Mouse (Mus musculus): ENCODE data around the gene Vill. TPM values are rescaled to one million over a fixed set of nuclear protein-coding genes. Genes with fewer than 3 reads are reported as not detected.

Gene Vill
- polyA plus RNA-seq, 1 experiment from 2014 or later, result 1.9 TPM

DNA sequence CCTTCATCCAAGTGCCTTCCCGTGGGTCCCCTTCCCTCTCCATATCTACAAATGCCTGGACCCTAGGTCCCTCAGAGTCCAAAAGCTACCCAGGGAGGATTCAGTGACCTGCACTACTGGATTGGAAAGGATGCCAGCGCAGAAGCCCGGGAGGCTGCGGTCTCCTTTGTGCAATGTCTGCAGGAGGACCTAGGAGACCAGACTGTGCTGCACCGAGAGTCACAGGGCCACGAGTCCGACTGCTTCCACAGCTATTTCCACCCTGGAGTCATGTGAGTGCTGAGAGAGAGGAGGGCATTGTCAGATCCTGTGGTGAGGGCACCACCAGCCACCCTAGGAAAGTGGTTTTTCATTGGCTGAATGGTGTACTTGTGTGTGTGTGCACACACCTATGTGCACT lies 5.7 kb downstream of the Vill start:
- no peak for ATAC-seq
- no peak for DNase-seq (ENCODE audit: low read depth, low spot score)
- no peaks in the 10 kb centered on the region for H3K27me3 ChIP-seq
- POLR2A ChIA-PET, result no interaction called here
- CTCF ChIA-PET, result no interaction called here
- in situ Hi-C loops (cut with MboI; ENCODE audit: low pct_unique_long_range_greater_than_20kb), result no loop called here
- TF ChIP-seq CTCF (IDR thresholded peaks at IDR 0.05), result no peak

DNA sequence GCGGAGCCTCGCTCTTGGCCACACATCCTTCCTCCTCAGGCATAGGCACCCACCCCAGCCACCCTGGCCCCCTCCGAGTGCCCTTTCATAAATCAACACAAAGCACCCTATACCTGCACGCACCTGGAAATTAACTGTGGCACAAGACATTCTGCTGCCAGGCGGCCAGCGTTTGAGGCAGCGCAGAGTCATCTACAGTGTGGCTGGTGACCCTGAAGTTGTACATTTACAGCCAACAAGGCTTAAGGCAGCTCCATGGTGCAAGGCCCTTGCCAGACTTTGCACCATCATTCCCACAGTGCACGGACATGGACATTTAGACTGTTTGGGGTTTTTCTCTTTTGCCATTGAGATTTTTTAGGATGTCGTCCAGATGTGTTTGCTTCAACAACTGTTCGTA lies 8.1 kb downstream of the Vill start:
- TF ChIP-seq CTCF (IDR thresholded peaks at IDR 0.05), result no peak
- no peak for ATAC-seq
- CTCF ChIA-PET, result no interaction called here
- in situ Hi-C loops (cut with MboI; ENCODE audit: low pct_unique_long_range_greater_than_20kb), result no loop called here
- POLR2A ChIA-PET, result no interaction called here
- DNase-seq (ENCODE audit: low read depth, low spot score), result no peak
- no peaks in the 10 kb centered on the region for H3K27me3 ChIP-seq

DNA sequence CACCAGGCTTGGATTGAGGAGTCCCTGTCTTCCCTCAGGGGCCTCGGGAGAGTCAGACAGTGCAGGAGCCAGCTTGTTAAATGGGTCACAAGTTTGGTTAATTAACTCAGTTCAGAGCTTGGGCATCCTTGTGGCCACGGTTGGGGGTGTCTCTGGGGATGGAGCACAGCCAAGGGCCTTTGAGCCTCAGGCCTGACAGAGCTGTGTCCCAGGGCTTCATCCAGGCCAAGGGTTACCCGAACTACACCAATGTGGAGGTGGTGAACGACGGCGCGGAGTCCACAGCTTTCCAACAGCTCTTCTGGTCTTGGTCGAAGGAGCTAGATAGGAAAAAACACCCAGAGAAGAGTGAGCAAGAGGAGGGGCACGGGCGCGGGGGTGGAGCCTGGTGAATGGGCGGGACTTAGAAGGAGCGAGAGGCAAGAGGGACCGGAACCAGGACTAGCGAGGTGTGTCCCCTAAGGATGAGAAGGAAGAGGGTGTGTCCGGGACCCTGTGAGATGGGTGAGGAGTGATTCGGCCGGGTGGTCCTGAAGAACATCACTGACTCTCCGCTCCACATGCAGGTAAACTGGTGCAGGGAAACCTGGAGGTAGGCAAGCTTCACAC lies 10.6 kb downstream of the Vill start:
- ATAC-seq, result peak; percentile 76
- in situ Hi-C loops (cut with MboI; ENCODE audit: low pct_unique_long_range_greater_than_20kb), result no loop called here

GRCm38 (mm10) chr9:119064296-119064695 lies 11.7 kb downstream of the Vill start:
- no peaks in the 10 kb centered on the region for H3K27me3 ChIP-seq
- ChIA-PET POLR2A (interaction anchor here (0.6 kb wide), 1 partner anchor 19 kb away, joined by 4 read pairs; no protein-coding TSS in a partner anchor), CTCF (interaction anchor here (0.8 kb wide), 2 partner anchors 139 to 143 kb away, joined by 3 read pairs; no protein-coding TSS in a partner anchor)
- in situ Hi-C loops (cut with MboI; ENCODE audit: low pct_unique_long_range_greater_than_20kb), result no loop called here
- no peak for TF ChIP-seq CTCF (IDR thresholded peaks at IDR 0.05)
- no peak for ATAC-seq
- no peak for DNase-seq (ENCODE audit: low read depth, low spot score)

More for the DNA sequence above, 10.6 kb downstream of the Vill start:
- H3K27me3 ChIP-seq, result no peaks in the 10 kb centered on the region
- ChIA-PET POLR2A (no interaction called here), CTCF (interaction anchor here (1.6 to 1.7 kb wide), 2 partner anchors 138 to 155 kb away, joined by 4 to 7 read pairs; partner anchors contain the start of gene Ctdspl)
- no peak for TF ChIP-seq CTCF (IDR thresholded peaks at IDR 0.05)
- DNase-seq (ENCODE audit: low read depth, low spot score), result peak; percentile 84

GRCm38 (mm10) chr9:119067601-119068000 lies 15.0 kb downstream of the Vill start:
- no peaks in the 10 kb centered on the region for H3K27me3 ChIP-seq
- ChIA-PET POLR2A (interaction anchor here (2.3 kb wide), 1 partner anchor 147 kb away, joined by 7 read pairs; no protein-coding TSS in a partner anchor), CTCF (interaction anchor here (1.1 to 2.4 kb wide), 8 partner anchors 8 to 194 kb away, joined by 3 to 22 read pairs (median 3); no protein-coding TSS in a partner anchor)
- in situ Hi-C loops (cut with MboI; ENCODE audit: low pct_unique_long_range_greater_than_20kb), result loop anchor here (5.0 kb wide), 3 partner anchors 35 to 480 kb away; no protein-coding TSS in a partner anchor
- DNase-seq (ENCODE audit: low read depth, low spot score), result no peak
- no peak for TF ChIP-seq CTCF (IDR thresholded peaks at IDR 0.05)
- ATAC-seq, result peak; percentile 15

DNA sequence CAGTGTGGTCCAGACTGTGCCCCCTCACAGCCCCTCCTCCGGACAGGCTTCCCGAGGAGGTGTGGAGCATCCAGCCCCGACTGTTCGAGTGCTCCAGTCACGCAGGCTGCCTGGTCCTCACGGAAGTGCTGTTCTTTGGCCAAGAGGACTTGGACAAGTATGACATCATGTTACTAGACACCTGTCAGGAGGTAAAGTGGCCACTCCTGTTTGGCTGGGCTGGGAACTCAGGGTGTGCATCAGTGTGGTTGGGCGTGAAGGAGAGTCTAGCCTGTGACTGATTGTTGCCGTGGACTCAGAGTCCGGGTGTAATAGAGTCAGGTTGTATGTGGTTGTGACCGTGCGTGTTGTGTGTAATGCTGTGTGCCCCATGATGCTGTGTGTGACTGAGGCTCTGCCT lies 15.7 kb downstream of the Vill start:
- no peaks in the 10 kb centered on the region for H3K27me3 ChIP-seq
- no peak for TF ChIP-seq CTCF (IDR thresholded peaks at IDR 0.05)
- ChIA-PET CTCF (interaction anchor here (1.1 to 2.4 kb wide), 8 partner anchors 7 to 195 kb away, joined by 3 to 22 read pairs (median 3); no protein-coding TSS in a partner anchor), POLR2A (interaction anchor here (2.3 kb wide), 1 partner anchor 148 kb away, joined by 7 read pairs; no protein-coding TSS in a partner anchor)
- DNase-seq (ENCODE audit: low read depth, low spot score) (no peak), ATAC-seq (no peak)
- in situ Hi-C loops (cut with MboI; ENCODE audit: low pct_unique_long_range_greater_than_20kb), result loop anchor here (5.0 kb wide), 3 partner anchors 36 to 481 kb away; no protein-coding TSS in a partner anchor

GRCm38 (mm10) chr9:119070173-119070825 lies 17.7 kb downstream of the Vill start:
- ATAC-seq (no peak), DNase-seq (ENCODE audit: low read depth, low spot score) (no peak)
- in situ Hi-C loops (cut with MboI; ENCODE audit: low pct_unique_long_range_greater_than_20kb), result no loop called here
- TF ChIP-seq CTCF (IDR thresholded peaks at IDR 0.05), result no peak
- ChIA-PET POLR2A (no interaction called here), CTCF (no interaction called here)
- H3K27me3 ChIP-seq, result no peaks in the 10 kb centered on the region

DNA sequence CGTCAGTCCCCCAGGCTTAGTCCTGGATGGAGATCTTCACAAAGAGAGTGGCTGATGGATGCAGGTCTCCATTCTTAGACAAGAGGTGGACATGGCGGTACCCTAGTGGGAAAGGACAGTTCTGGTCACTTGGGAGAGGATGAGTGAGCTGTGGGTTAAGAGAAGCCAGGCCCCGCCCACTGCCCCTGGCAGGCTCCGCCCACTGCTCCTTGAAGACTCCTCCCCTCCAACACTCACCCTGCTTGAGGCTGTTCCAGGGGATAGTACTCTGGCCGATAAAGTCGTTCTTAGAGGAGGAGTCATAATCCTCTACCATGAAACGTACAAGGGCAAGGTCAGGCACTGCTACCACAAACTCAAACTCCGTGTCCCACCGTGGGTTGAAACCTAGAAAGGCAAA lies 19.2 kb downstream of the Vill start:
- POLR2A ChIA-PET, result no interaction called here
- DNase-seq (ENCODE audit: low read depth, low spot score) (no peak), ATAC-seq (no peak)
- no peak for TF ChIP-seq CTCF (IDR thresholded peaks at IDR 0.05)
- CTCF ChIA-PET, result interaction anchor here (1.5 kb wide), 1 partner anchor 151 kb away, joined by 4 read pairs; no protein-coding TSS in a partner anchor
- no peaks in the 10 kb centered on the region for H3K27me3 ChIP-seq
- in situ Hi-C loops (cut with MboI; ENCODE audit: low pct_unique_long_range_greater_than_20kb), result no loop called here

GRCm38 (mm10) chr9:119073184-119073895 lies 20.8 kb downstream of the Vill start:
- CTCF ChIA-PET, result interaction anchor here (1.5 kb wide), 1 partner anchor 153 kb away, joined by 4 read pairs; no protein-coding TSS in a partner anchor
- H3K27me3 ChIP-seq, result no peaks in the 10 kb centered on the region
- in situ Hi-C loops (cut with MboI; ENCODE audit: low pct_unique_long_range_greater_than_20kb), result no loop called here
- POLR2A ChIA-PET, result no interaction called here
- ATAC-seq (no peak), DNase-seq (ENCODE audit: low read depth, low spot score) (no peak)
- no peak for TF ChIP-seq CTCF (IDR thresholded peaks at IDR 0.05)

- no peak for ATAC-seq
- in situ Hi-C loops (cut with MboI; ENCODE audit: low pct_unique_long_range_greater_than_20kb), result no loop called here
- ChIA-PET CTCF (interaction anchor here (0.7 kb wide), 1 partner anchor 8 kb away, joined by 3 read pairs; no protein-coding TSS in a partner anchor), POLR2A (no interaction called here)
- no peak for TF ChIP-seq CTCF (IDR thresholded peaks at IDR 0.05)
- DNase-seq (ENCODE audit: low read depth, low spot score), result no peak
- H3K27me3 ChIP-seq, result no peaks in the 10 kb centered on the region
Observed at GRCm38 (mm10) chr9:119075685-119076084, 23.1 kb downstream of the Vill start.
